ENCODE assay signal across 8 mouse cellular contexts in genomic region chr5:35729844-35730243, GRCm38 (mm10). TPM values are rescaled to one million over a fixed set of nuclear protein-coding genes. Genes with fewer than 3 reads are reported as not detected.
DNase-seq lines count a peak whose midpoint lies in the region; ATAC-seq and TF ChIP-seq lines count a peak whose summit lies in the region.

No protein-coding gene starts in this region.

- H3K9ac ChIP-seq in heart, postnatal 0 days (replicated peaks; ENCODE audit: low read depth, low read length): no peak overlapping the region
- H3K9ac ChIP-seq in limb, embryonic 13.5 days: no peak overlapping the region

- TF ChIP-seq EP300 in heart, postnatal 0 days (IDR thresholded peaks at IDR 0.05; ENCODE audit: low read depth): no peak

- no peaks in the 10 kb centered on the region for H3K9me3 ChIP-seq in heart, postnatal 0 days (replicated peaks; ENCODE audit: control insufficient read depth, low read length)
- H3K9me3 ChIP-seq in limb, embryonic 13.5 days: no peaks in the 10 kb centered on the region

- TF ChIP-seq CTCF in heart, postnatal 0 days (IDR thresholded peaks at IDR 0.05; ENCODE audit: low read depth): no peak
- TF ChIP-seq CTCF in spleen, adult 2 months (IDR thresholded peaks at IDR 0.05; ENCODE audit: extremely low read depth, insufficient read depth, insufficient read length, insufficient replicate concordance): no peak

- DNase-seq in adrenal gland, adult (ENCODE audit: inconsistent age in 2 of 2, low spot score in 1 of 2): peak; percentile 68 to 76
- no peak for DNase-seq in adrenal gland, postnatal 4 days (ENCODE audit: low spot score in 2 of 2)
- peak; percentile 51 for DNase-seq in adrenal gland, adult 8-10 months
- DNase-seq in heart, postnatal 0 days (ENCODE audit: low spot score): peak; percentile 53
- peak in 1 of 2 experiments; percentile 47 for DNase-seq in spleen, adult 2 months (ENCODE audit: low read depth in 1 of 2, low spot score in 2 of 2)
- no peak for DNase-seq in urinary bladder, postnatal 4 days (ENCODE audit: low spot score in 2 of 2)
- no peak for DNase-seq in frontal cortex, adult 2 months (ENCODE audit: extremely low spot score in 1 of 2, low spot score in 1 of 2)

- TF ChIP-seq POLR2A in spleen, adult 2 months (IDR thresholded peaks at IDR 0.05; ENCODE audit: low read depth, low read length): no peak

- no peaks in the 10 kb centered on the region for H3K36me3 ChIP-seq in heart, postnatal 0 days (replicated peaks; ENCODE audit: control insufficient read depth, insufficient read depth, low read length)
- H3K36me3 ChIP-seq in limb, embryonic 13.5 days: no peaks in the 10 kb centered on the region
- H3K36me3 ChIP-seq in spleen, adult 2 months (ENCODE audit: control insufficient read depth, insufficient read depth, low read length): no peaks in the 10 kb centered on the region

- H3K27ac ChIP-seq in heart, postnatal 0 days (ENCODE audit: low read depth): peak overlapping the region; percentile 85
- peak overlapping the region; percentile 55; the same call in 1 of the 2 replicates for H3K27ac ChIP-seq in limb, embryonic 13.5 days
- H3K27ac ChIP-seq in spleen, adult 2 months (ENCODE audit: insufficient read depth, low read length): peak overlapping the region; percentile 95

- H3K27me3 ChIP-seq in heart, postnatal 0 days (ENCODE audit: control insufficient read depth, insufficient read depth, low read length): no peaks in the 10 kb centered on the region
- H3K27me3 ChIP-seq in limb, embryonic 13.5 days: no peaks in the 10 kb centered on the region
- no peaks in the 10 kb centered on the region for H3K27me3 ChIP-seq in spleen, adult 2 months (ENCODE audit: control insufficient read depth, insufficient read depth, low read length)

- H3K4me1 ChIP-seq in heart, postnatal 0 days (ENCODE audit: control insufficient read depth, insufficient read depth): peaks cover 9% of the 10 kb centered on the region; the same call in 1 of the 2 replicates
- peaks cover 7% of the 10 kb centered on the region for H3K4me1 ChIP-seq in limb, embryonic 13.5 days
- peaks cover 21% of the 10 kb centered on the region; the same call in 1 of the 2 replicates for H3K4me1 ChIP-seq in spleen, adult 2 months (ENCODE audit: control insufficient read depth, insufficient read depth, insufficient read length)

- H3K4me3 ChIP-seq in heart, postnatal 0 days (ENCODE audit: low read depth, low read length): no peak overlapping the region
- no peak overlapping the region for H3K4me3 ChIP-seq in limb, embryonic 13.5 days
- H3K4me3 ChIP-seq in spleen, adult 2 months (ENCODE audit: extremely low read depth, insufficient read depth, insufficient read length): no peak overlapping the region

- WGBS in heart, postnatal 0 days: 56% methylated on average over 3 of the region's 3 CpGs
- 72% methylated on average over 3 of the region's 3 CpGs for WGBS in limb, embryonic 13.5 days
- WGBS in spleen, adult 2 months: 57% methylated on average over 3 of the region's 3 CpGs

- 0 out of 2 replicates have a peak overlapping the region, but pooled peaks have one; percentile 54 for H3K4me2 ChIP-seq in heart, postnatal 0 days (ENCODE audit: low read depth, low read length)
- H3K4me2 ChIP-seq in limb, embryonic 13.5 days (replicated peaks): no peak overlapping the region

- peak; percentile 45 for ATAC-seq in heart, postnatal 0 days (ENCODE audit: insufficient read depth, low read depth)
- no peak for ATAC-seq in limb, embryonic 13.5 days (ENCODE audit: low FRiP score, low read depth)

RNA-seq across cellular contexts. Expression of gene Sh3tc1, which starts 9.9 kb away (rescaled TPM):
- 10 to 100 TPM; 12.6 to 21.4 TPM for total RNA-seq in adrenal gland, postnatal 4 days (2021)
- 10 to 100 TPM; 34.2 to 35.9 (median 35.1) TPM for total RNA-seq in adrenal gland, adult 8-10 months (2022)
- 11.4 and 15.2 TPM in 2 replicates for total RNA-seq in heart, postnatal 0 days (2014; rRNA removed; ENCODE audit: low replicate concordance)
- polyA plus RNA-seq in heart, postnatal 0 days (2015; fragmentation: Nextera tagmentation; extraction: Ambion mirVana): 6.8 and 9.4 TPM in 2 replicates
- polyA plus RNA-seq in limb, embryonic 13.5 days (2015; fragmentation: Nextera tagmentation; extraction: Ambion mirVana): 5.1 and 5.3 TPM in 2 replicates
- polyA plus RNA-seq in spleen, adult 2 months (2012; rRNA removed): 10.7 and 12.9 TPM in 2 replicates
- polyA plus RNA-seq in frontal cortex, adult 2 months (2012; rRNA removed): 1.1 and 1.6 TPM in 2 replicates

RNA-seq across cellular contexts. Expression of gene Ablim2, which starts 27.8 kb away (rescaled TPM):
- total RNA-seq in adrenal gland, postnatal 4 days (2021): 1 to 10 TPM; 6.0 to 7.3 TPM
- total RNA-seq in adrenal gland, adult 8-10 months (2022): 10 to 100 TPM in 2 of 4 experiments, 1 to 10 TPM in 2; 4.4 to 21.5 (median 11.4) TPM
- 10.9 and 22.1 TPM in 2 replicates for total RNA-seq in heart, postnatal 0 days (2014; rRNA removed; ENCODE audit: low replicate concordance)
- polyA plus RNA-seq in heart, postnatal 0 days (2015; fragmentation: Nextera tagmentation; extraction: Ambion mirVana): 8.3 and 8.8 TPM in 2 replicates
- polyA plus RNA-seq in limb, embryonic 13.5 days (2015; fragmentation: Nextera tagmentation; extraction: Ambion mirVana): 1.1 and 1.8 TPM in 2 replicates
- polyA plus RNA-seq in spleen, adult 2 months (2012; rRNA removed): 5.1 and 5.7 TPM in 2 replicates
- polyA plus RNA-seq in frontal cortex, adult 2 months (2012; rRNA removed): 113 and 135 TPM in 2 replicates

RNA-seq across cellular contexts. Expression of gene Htra3, which starts 50.3 kb away (rescaled TPM):
- 10 to 100 TPM; 39.0 to 45.2 TPM for total RNA-seq in adrenal gland, postnatal 4 days (2021)
- 100 to 1,000 TPM in 1 of 4 experiments, 10 to 100 TPM in 3; 21.3 to 114 (median 48.7) TPM for total RNA-seq in adrenal gland, adult 8-10 months (2022)
- total RNA-seq in heart, postnatal 0 days (2014; rRNA removed; ENCODE audit: low replicate concordance): 43.3 and 49.5 TPM in 2 replicates
- 17.2 and 19.2 TPM in 2 replicates for polyA plus RNA-seq in heart, postnatal 0 days (2015; fragmentation: Nextera tagmentation; extraction: Ambion mirVana)
- polyA plus RNA-seq in limb, embryonic 13.5 days (2015; fragmentation: Nextera tagmentation; extraction: Ambion mirVana): 19.4 and 20.1 TPM in 2 replicates
- 20.6 and 22.7 TPM in 2 replicates for polyA plus RNA-seq in spleen, adult 2 months (2012; rRNA removed)
- polyA plus RNA-seq in frontal cortex, adult 2 months (2012; rRNA removed): 5.1 and 6.2 TPM in 2 replicates

Comparison
In these comparisons a context has a peak if more than half of its experiments do, and no peak if none do; other contexts are left out.
1. DNase-seq: peak in adrenal gland, adult (2 of 2), adrenal gland, adult 8-10 months (single experiment) and heart, postnatal 0 days (single experiment); none in adrenal gland, postnatal 4 days (0 of 2), urinary bladder, postnatal 4 days (0 of 2) and frontal cortex, adult 2 months (0 of 2).
2. RNA of gene Ablim2, which starts 27.8 kb away (polyA plus RNA-seq): 113 to 135 TPM in frontal cortex, adult 2 months; 8.3 to 8.8 TPM in heart, postnatal 0 days, 5.1 to 5.7 TPM in spleen, adult 2 months and 1.1 to 1.8 TPM in limb, embryonic 13.5 days; every median in the first group is over 10 times any median in the second.
3. Peak in every context shown above with its lines, with median percentiles within 50 percentile points of each other: H3K27ac ChIP-seq.